Mouse (Mus musculus): Measurements from ENCODE around the gene Lgals7.

DNA sequence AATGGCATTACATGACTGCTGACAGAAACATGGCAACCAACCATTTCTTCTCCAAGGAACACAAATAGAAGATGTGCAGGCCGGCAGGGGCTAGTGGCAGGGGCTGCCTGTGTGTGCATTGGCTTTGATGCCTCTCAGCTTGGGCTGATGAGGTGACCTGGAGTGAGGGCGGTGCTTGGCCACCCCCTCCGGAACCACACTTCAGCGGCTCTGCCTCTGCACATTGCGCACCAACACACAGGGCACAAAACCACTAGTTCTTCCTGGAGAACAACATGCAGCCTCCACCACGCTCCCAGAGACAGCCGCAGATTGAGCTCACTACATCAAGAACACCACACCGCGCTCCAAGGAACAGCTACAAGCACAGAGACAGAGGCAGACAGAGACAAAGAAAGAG, 47.5 kb upstream of the Lgals7 start:
- TF ChIP-seq POLR2A (IDR thresholded peaks at IDR 0.05; ENCODE audit: extremely low read depth, insufficient read depth, low read length) (0 out of 2 replicates have a peak, but pooled peaks have one; percentile 13), CTCF (IDR thresholded peaks at IDR 0.05; ENCODE audit: low read depth, low read length) (no peak)

Measured in liver, adult 2 months (tissue).